Mouse (Mus musculus): ENCODE results near the gene Scube3. TPM values are rescaled to one million over a fixed set of nuclear protein-coding genes. Genes with fewer than 3 reads are reported as not detected.

Scube3 gene
- polyA plus RNA-seq, 1 experiment from 2014 or later = 1.4 TPM

GRCm38 (mm10) chr17:28104416-28104815 lies 37.5 kb upstream of the Scube3 start:
- no peaks in the 10 kb centered on the region for H3K9me3 ChIP-seq (ENCODE audit: control insufficient read depth, low read length)
- no peak for ATAC-seq (ENCODE audit: low read depth)
- no peaks in the 10 kb centered on the region for H3K4me1 ChIP-seq (replicated peaks; ENCODE audit: control insufficient read depth, insufficient read depth, low read length)
- no peaks in the 10 kb centered on the region for H3K27me3 ChIP-seq (ENCODE audit: control insufficient read depth, insufficient read depth, low read depth, low read length)
- H3K4me2 ChIP-seq (ENCODE audit: low read depth, low read length) = no peak overlapping the region
- no peak overlapping the region for H3K9ac ChIP-seq (ENCODE audit: low read length)
- no peak overlapping the region for H3K4me3 ChIP-seq (ENCODE audit: low read length)
- H3K27ac ChIP-seq (ENCODE audit: low read length) = no peak overlapping the region
- 62% methylated on average over 6 of the region's 6 CpGs for WGBS
- no peaks in the 10 kb centered on the region for H3K36me3 ChIP-seq (ENCODE audit: control insufficient read depth, insufficient read depth, low read length)

- H3K9me3 ChIP-seq (ENCODE audit: control insufficient read depth, low read length) = no peaks in the 10 kb centered on the region
- WGBS = 79% methylated on average over 6 of the region's 6 CpGs
- no peaks in the 10 kb centered on the region for H3K27me3 ChIP-seq (ENCODE audit: control insufficient read depth, insufficient read depth, low read depth, low read length)
- no peak overlapping the region for H3K4me3 ChIP-seq (ENCODE audit: low read length)
- no peak for ATAC-seq (ENCODE audit: low read depth)
- no peaks in the 10 kb centered on the region for H3K4me1 ChIP-seq (replicated peaks; ENCODE audit: control insufficient read depth, insufficient read depth, low read length)
- no peak overlapping the region for H3K9ac ChIP-seq (ENCODE audit: low read length)
- no peaks in the 10 kb centered on the region for H3K36me3 ChIP-seq (ENCODE audit: control insufficient read depth, insufficient read depth, low read length)
- no peak overlapping the region for H3K4me2 ChIP-seq (ENCODE audit: low read depth, low read length)
- H3K27ac ChIP-seq (ENCODE audit: low read length) = no peak overlapping the region
Observed at GRCm38 (mm10) chr17:28106352-28106751, 35.6 kb upstream of the Scube3 start.

GRCm38 (mm10) chr17:28107275-28107674 lies 34.7 kb upstream of the Scube3 start:
- H3K27me3 ChIP-seq (ENCODE audit: control insufficient read depth, insufficient read depth, low read depth, low read length) = no peaks in the 10 kb centered on the region
- H3K4me3 ChIP-seq (ENCODE audit: low read length) = no peak overlapping the region
- no peak for ATAC-seq (ENCODE audit: low read depth)
- H3K9me3 ChIP-seq (ENCODE audit: control insufficient read depth, low read length) = no peaks in the 10 kb centered on the region
- 24% methylated on average over 14 of the region's 14 CpGs for WGBS
- H3K27ac ChIP-seq (ENCODE audit: low read length) = no peak overlapping the region
- no peaks in the 10 kb centered on the region for H3K4me1 ChIP-seq (replicated peaks; ENCODE audit: control insufficient read depth, insufficient read depth, low read length)
- no peaks in the 10 kb centered on the region for H3K36me3 ChIP-seq (ENCODE audit: control insufficient read depth, insufficient read depth, low read length)
- H3K9ac ChIP-seq (ENCODE audit: low read length) = no peak overlapping the region
- H3K4me2 ChIP-seq (ENCODE audit: low read depth, low read length) = no peak overlapping the region

GRCm38 (mm10) chr17:28112266-28112665 lies 29.7 kb upstream of the Scube3 start:
- no peak overlapping the region for H3K27ac ChIP-seq (ENCODE audit: low read length)
- H3K27me3 ChIP-seq (ENCODE audit: control insufficient read depth, insufficient read depth, low read depth, low read length) = no peaks in the 10 kb centered on the region
- no peak overlapping the region for H3K4me2 ChIP-seq (ENCODE audit: low read depth, low read length)
- no peaks in the 10 kb centered on the region for H3K4me1 ChIP-seq (replicated peaks; ENCODE audit: control insufficient read depth, insufficient read depth, low read length)
- H3K9ac ChIP-seq (ENCODE audit: low read length) = no peak overlapping the region
- no peak overlapping the region for H3K4me3 ChIP-seq (ENCODE audit: low read length)
- no peak for ATAC-seq (ENCODE audit: low read depth)
- H3K9me3 ChIP-seq (ENCODE audit: control insufficient read depth, low read length) = no peaks in the 10 kb centered on the region
- 84% methylated on average over 8 of the region's 8 CpGs for WGBS
- no peaks in the 10 kb centered on the region for H3K36me3 ChIP-seq (ENCODE audit: control insufficient read depth, insufficient read depth, low read length)

GRCm38 (mm10) chr17:28116335-28116734 lies 25.6 kb upstream of the Scube3 start:
- H3K27ac ChIP-seq (ENCODE audit: low read length) = no peak overlapping the region

GRCm38 (mm10) chr17:28117451-28118209 lies 24.3 kb upstream of the Scube3 start:
- no peaks in the 10 kb centered on the region for H3K27me3 ChIP-seq (ENCODE audit: control insufficient read depth, insufficient read depth, low read depth, low read length)
- H3K4me2 ChIP-seq (ENCODE audit: low read depth, low read length) = no peak overlapping the region
- no peak overlapping the region for H3K27ac ChIP-seq (ENCODE audit: low read length)
- no peaks in the 10 kb centered on the region for H3K9me3 ChIP-seq (ENCODE audit: control insufficient read depth, low read length)
- WGBS = 33% methylated on average over 19 of the region's 19 CpGs
- no peaks in the 10 kb centered on the region for H3K4me1 ChIP-seq (replicated peaks; ENCODE audit: control insufficient read depth, insufficient read depth, low read length)
- H3K9ac ChIP-seq (ENCODE audit: low read length) = no peak overlapping the region
- H3K4me3 ChIP-seq (ENCODE audit: low read length) = no peak overlapping the region
- H3K36me3 ChIP-seq (ENCODE audit: control insufficient read depth, insufficient read depth, low read length) = no peaks in the 10 kb centered on the region
- ATAC-seq (ENCODE audit: low read depth) = 0 out of 2 replicates have a peak, but pooled peaks have one; percentile 23

More at GRCm38 (mm10) chr17:28116335-28116734, 25.6 kb upstream of the Scube3 start:
- H3K27me3 ChIP-seq (ENCODE audit: control insufficient read depth, insufficient read depth, low read depth, low read length) = no peaks in the 10 kb centered on the region
- no peak for ATAC-seq (ENCODE audit: low read depth)
- 82% methylated on average over 9 of the region's 9 CpGs for WGBS
- H3K36me3 ChIP-seq (ENCODE audit: control insufficient read depth, insufficient read depth, low read length) = no peaks in the 10 kb centered on the region
- H3K9ac ChIP-seq (ENCODE audit: low read length) = no peak overlapping the region
- no peaks in the 10 kb centered on the region for H3K9me3 ChIP-seq (ENCODE audit: control insufficient read depth, low read length)
- no peak overlapping the region for H3K4me3 ChIP-seq (ENCODE audit: low read length)
- no peaks in the 10 kb centered on the region for H3K4me1 ChIP-seq (replicated peaks; ENCODE audit: control insufficient read depth, insufficient read depth, low read length)
- H3K4me2 ChIP-seq (ENCODE audit: low read depth, low read length) = no peak overlapping the region

- H3K27ac ChIP-seq (ENCODE audit: low read length) = no peak overlapping the region
- no peak overlapping the region for H3K4me2 ChIP-seq (ENCODE audit: low read depth, low read length)
- no peak overlapping the region for H3K4me3 ChIP-seq (ENCODE audit: low read length)
- no peaks in the 10 kb centered on the region for H3K27me3 ChIP-seq (ENCODE audit: control insufficient read depth, insufficient read depth, low read depth, low read length)
- no peak for ATAC-seq (ENCODE audit: low read depth)
- no peaks in the 10 kb centered on the region for H3K36me3 ChIP-seq (ENCODE audit: control insufficient read depth, insufficient read depth, low read length)
- H3K9me3 ChIP-seq (ENCODE audit: control insufficient read depth, low read length) = no peaks in the 10 kb centered on the region
- 79% methylated on average over 5 of the region's 5 CpGs for WGBS
- no peak overlapping the region for H3K9ac ChIP-seq (ENCODE audit: low read length)
- H3K4me1 ChIP-seq (replicated peaks; ENCODE audit: control insufficient read depth, insufficient read depth, low read length) = no peaks in the 10 kb centered on the region
Observed at GRCm38 (mm10) chr17:28120460-28120859, 21.5 kb upstream of the Scube3 start.

GRCm38 (mm10) chr17:28122949-28123348 lies 19.0 kb upstream of the Scube3 start:
- Histone ChIP-seq H3K27me3 (ENCODE audit: control insufficient read depth, insufficient read depth, low read depth, low read length) (no peaks in the 10 kb centered on the region), H3K4me1 (replicated peaks; ENCODE audit: control insufficient read depth, insufficient read depth, low read length) (no peaks in the 10 kb centered on the region), H3K4me3 (ENCODE audit: low read length) (no peak overlapping the region), H3K9ac (ENCODE audit: low read length) (no peak overlapping the region), H3K4me2 (ENCODE audit: low read depth, low read length) (no peak overlapping the region), H3K27ac (ENCODE audit: low read length) (no peak overlapping the region), H3K9me3 (ENCODE audit: control insufficient read depth, low read length) (no peaks in the 10 kb centered on the region), H3K36me3 (ENCODE audit: control insufficient read depth, insufficient read depth, low read length) (no peaks in the 10 kb centered on the region)
- WGBS = 60% methylated on average over 13 of the region's 13 CpGs
- ATAC-seq (ENCODE audit: low read depth) = no peak

- Histone ChIP-seq H3K4me3 (ENCODE audit: low read length) (no peak overlapping the region), H3K9ac (ENCODE audit: low read length) (no peak overlapping the region), H3K4me2 (ENCODE audit: low read depth, low read length) (no peak overlapping the region), H3K9me3 (ENCODE audit: control insufficient read depth, low read length) (no peaks in the 10 kb centered on the region), H3K4me1 (replicated peaks; ENCODE audit: control insufficient read depth, insufficient read depth, low read length) (no peaks in the 10 kb centered on the region), H3K27ac (ENCODE audit: low read length) (no peak overlapping the region), H3K36me3 (ENCODE audit: control insufficient read depth, insufficient read depth, low read length) (no peaks in the 10 kb centered on the region), H3K27me3 (ENCODE audit: control insufficient read depth, insufficient read depth, low read depth, low read length) (no peaks in the 10 kb centered on the region)
- no peak for ATAC-seq (ENCODE audit: low read depth)
- 60% methylated on average over 7 of the region's 7 CpGs for WGBS
Observed at GRCm38 (mm10) chr17:28123627-28124026, 18.3 kb upstream of the Scube3 start.
